Mouse (Mus musculus): ENCODE measurements around the gene Ggta1. TPM values are rescaled to one million over a fixed set of nuclear protein-coding genes. Genes with fewer than 3 reads are reported as not detected.

The Ggta1 gene
- polyA plus RNA-seq (2012; rRNA removed) = 4.6 and 6.1 TPM in 2 replicates

DNA sequence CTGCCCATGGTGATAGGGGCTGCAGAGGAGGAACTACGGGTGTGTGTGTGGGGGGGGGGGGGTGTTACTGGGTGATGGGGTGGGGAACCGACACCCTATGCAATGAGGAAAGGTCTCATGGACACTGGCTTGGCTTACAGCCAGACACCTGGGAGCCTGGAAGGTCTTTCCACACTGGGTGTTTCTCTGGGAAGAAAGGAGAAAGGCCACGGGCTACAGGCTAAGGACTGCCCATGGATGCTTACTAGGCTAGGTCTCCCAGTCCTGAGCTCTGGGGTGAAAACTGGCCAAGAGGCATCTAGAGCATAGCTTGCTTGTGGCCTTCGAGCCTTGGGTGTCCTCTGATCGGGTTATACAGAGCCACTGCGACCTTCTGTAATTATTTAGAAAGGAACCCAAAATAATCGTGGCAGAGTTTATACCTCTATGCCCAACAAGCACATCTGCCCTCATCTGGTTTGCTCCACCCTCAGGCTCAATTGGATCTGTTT lies at the start of gene Ggta1:
Gene Ggta1, minus strand, starts transcription at position 441 of the 491 bp plus-strand sequence.
- no peaks in the 10 kb centered on the region for H3K4me1 ChIP-seq (ENCODE audit: control insufficient read depth, insufficient read depth, low read length)
- WGBS = 35% methylated on average over 7 of the region's 7 CpGs
- no peaks in the 10 kb centered on the region for H3K27me3 ChIP-seq (replicated peaks; ENCODE audit: control insufficient read depth, insufficient read depth, low read length)
- no peak for DNase-seq
- H3K36me3 ChIP-seq (ENCODE audit: control insufficient read depth, insufficient read depth, low read length) = no peaks in the 10 kb centered on the region
- no peak for TF ChIP-seq POLR2A (IDR thresholded peaks at IDR 0.05; ENCODE audit: low read depth, low read length)
- TF ChIP-seq CTCF (conservative IDR thresholded peaks at IDR 0.05; ENCODE audit: insufficient read depth, insufficient read length, low read depth, low read length) = no peak
- H3K27ac ChIP-seq (ENCODE audit: insufficient read depth, low read depth, low read length) = no peak within 1 kb of the TSS
- peak within 1 kb of the TSS; percentile 46 for H3K4me3 ChIP-seq (ENCODE audit: insufficient read depth, low read depth, low read length)

DNA sequence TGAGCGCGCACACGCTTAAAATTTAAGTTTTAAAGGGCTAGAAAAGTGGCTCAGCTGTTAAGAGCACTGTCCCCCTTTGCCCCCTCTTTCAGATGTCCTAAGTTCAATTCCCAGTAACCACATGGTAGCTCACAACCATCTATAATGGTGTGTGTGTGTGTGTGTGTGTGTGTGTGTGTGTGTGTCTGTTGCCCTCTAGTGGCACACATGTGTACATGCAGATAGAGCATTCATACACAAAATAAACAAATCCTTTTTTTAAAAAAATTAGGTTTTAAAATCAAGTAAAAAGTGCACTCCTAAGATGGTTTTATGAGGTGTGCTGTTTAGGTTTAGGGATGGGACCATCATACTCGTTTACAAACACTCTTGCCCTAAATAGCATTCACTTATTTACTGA lies 49.2 kb upstream of the Ggta1 start:
- DNase-seq = no peak
- Histone ChIP-seq H3K4me1 (ENCODE audit: control insufficient read depth, insufficient read depth, low read length) (peaks cover 5% of the 10 kb centered on the region), H3K36me3 (ENCODE audit: control insufficient read depth, insufficient read depth, low read length) (no peaks in the 10 kb centered on the region), H3K27me3 (replicated peaks; ENCODE audit: control insufficient read depth, insufficient read depth, low read length) (no peaks in the 10 kb centered on the region), H3K27ac (ENCODE audit: insufficient read depth, low read depth, low read length) (no peak overlapping the region), H3K4me3 (ENCODE audit: insufficient read depth, low read depth, low read length) (no peak overlapping the region)
- WGBS = 94% methylated on average over 4 of the region's 4 CpGs
- no peak for TF ChIP-seq CTCF (conservative IDR thresholded peaks at IDR 0.05; ENCODE audit: insufficient read depth, insufficient read length, low read depth, low read length)
- TF ChIP-seq POLR2A (IDR thresholded peaks at IDR 0.05; ENCODE audit: low read depth, low read length) = no peak

DNA sequence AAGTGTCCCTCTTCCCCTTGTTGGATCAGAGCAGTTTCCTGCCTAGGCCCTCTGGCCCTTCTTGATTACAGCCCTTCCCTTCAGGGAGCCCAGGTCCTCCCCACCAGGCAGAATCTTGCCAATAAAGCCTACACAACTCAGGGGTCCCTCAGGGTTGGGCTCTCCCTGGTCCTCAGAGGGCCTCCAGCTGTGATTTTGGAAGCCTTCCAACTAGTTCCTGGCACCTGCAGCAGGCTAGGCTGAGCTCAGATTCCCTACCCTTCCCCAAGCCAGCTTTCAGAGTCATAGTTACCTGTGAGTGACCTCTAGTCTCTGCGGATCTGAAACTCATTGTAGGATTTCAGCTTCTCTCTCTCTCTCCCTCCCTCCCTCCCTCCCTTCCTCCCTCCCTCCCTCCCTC lies 47.9 kb upstream of the Ggta1 start:
- DNase-seq = peak; percentile 15
- TF ChIP-seq CTCF (conservative IDR thresholded peaks at IDR 0.05; ENCODE audit: insufficient read depth, insufficient read length, low read depth, low read length) (no peak), POLR2A (IDR thresholded peaks at IDR 0.05; ENCODE audit: low read depth, low read length) (no peak)
- H3K36me3 ChIP-seq (ENCODE audit: control insufficient read depth, insufficient read depth, low read length) = no peaks in the 10 kb centered on the region
- 33% methylated on average over 1 of the region's 1 CpGs for WGBS
- H3K27ac ChIP-seq (ENCODE audit: insufficient read depth, low read depth, low read length) = no peak overlapping the region
- H3K27me3 ChIP-seq (replicated peaks; ENCODE audit: control insufficient read depth, insufficient read depth, low read length) = no peaks in the 10 kb centered on the region
- H3K4me1 ChIP-seq (ENCODE audit: control insufficient read depth, insufficient read depth, low read length) = peaks cover 5% of the 10 kb centered on the region
- H3K4me3 ChIP-seq (ENCODE audit: insufficient read depth, low read depth, low read length) = no peak overlapping the region

DNA sequence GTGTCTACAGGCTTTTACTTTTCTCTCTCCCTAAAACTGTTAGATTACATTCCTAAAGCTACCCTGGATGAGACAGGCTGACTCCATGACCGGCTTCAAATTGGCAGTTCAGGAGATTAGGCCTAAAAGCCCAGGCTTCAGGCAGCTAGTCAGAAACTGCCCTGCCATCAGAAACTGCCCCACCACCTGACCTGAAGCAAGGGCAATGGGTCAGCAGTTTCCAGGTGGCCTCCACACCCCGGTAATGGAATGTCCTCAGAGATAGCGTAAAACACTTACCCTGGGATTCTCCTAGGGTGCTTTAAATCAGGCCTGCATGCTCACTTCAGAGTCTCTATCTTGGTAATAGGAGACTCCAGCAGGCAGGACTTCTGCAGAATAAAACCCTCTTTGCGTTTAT lies 46.9 kb upstream of the Ggta1 start:
- Histone ChIP-seq H3K27me3 (replicated peaks; ENCODE audit: control insufficient read depth, insufficient read depth, low read length) (no peaks in the 10 kb centered on the region), H3K27ac (ENCODE audit: insufficient read depth, low read depth, low read length) (no peak overlapping the region), H3K4me1 (ENCODE audit: control insufficient read depth, insufficient read depth, low read length) (peaks cover 5% of the 10 kb centered on the region), H3K36me3 (ENCODE audit: control insufficient read depth, insufficient read depth, low read length) (no peaks in the 10 kb centered on the region), H3K4me3 (ENCODE audit: insufficient read depth, low read depth, low read length) (no peak overlapping the region)
- DNase-seq = peak; percentile 21
- TF ChIP-seq POLR2A (IDR thresholded peaks at IDR 0.05; ENCODE audit: low read depth, low read length) (no peak), CTCF (conservative IDR thresholded peaks at IDR 0.05; ENCODE audit: insufficient read depth, insufficient read length, low read depth, low read length) (no peak)
- WGBS = 61% methylated on average over 4 of the region's 4 CpGs

DNA sequence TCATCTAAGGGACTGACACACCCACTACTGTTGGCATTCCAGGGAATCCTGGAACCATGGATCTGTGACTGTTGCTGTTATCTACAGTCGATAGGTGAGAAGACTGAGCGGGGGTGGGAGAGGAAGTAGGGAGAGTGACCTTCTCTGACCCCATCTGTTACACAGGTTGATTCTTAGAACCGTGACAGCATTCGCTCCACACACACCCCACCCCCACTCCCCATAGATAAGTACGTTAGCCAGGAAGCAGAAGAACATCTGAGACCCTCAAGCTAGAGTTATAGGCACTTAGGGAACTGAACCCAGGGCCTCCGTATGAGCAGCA lies 46.3 kb upstream of the Ggta1 start:
- DNase-seq = no peak
- H3K4me1 ChIP-seq (ENCODE audit: control insufficient read depth, insufficient read depth, low read length) = peaks cover 5% of the 10 kb centered on the region
- no peaks in the 10 kb centered on the region for H3K36me3 ChIP-seq (ENCODE audit: control insufficient read depth, insufficient read depth, low read length)
- no peak overlapping the region for H3K27ac ChIP-seq (ENCODE audit: insufficient read depth, low read depth, low read length)
- WGBS = 49% methylated on average over 6 of the region's 6 CpGs
- TF ChIP-seq CTCF (conservative IDR thresholded peaks at IDR 0.05; ENCODE audit: insufficient read depth, insufficient read length, low read depth, low read length) (no peak), POLR2A (IDR thresholded peaks at IDR 0.05; ENCODE audit: low read depth, low read length) (no peak)
- H3K27me3 ChIP-seq (replicated peaks; ENCODE audit: control insufficient read depth, insufficient read depth, low read length) = no peaks in the 10 kb centered on the region
- H3K4me3 ChIP-seq (ENCODE audit: insufficient read depth, low read depth, low read length) = no peak overlapping the region

DNA sequence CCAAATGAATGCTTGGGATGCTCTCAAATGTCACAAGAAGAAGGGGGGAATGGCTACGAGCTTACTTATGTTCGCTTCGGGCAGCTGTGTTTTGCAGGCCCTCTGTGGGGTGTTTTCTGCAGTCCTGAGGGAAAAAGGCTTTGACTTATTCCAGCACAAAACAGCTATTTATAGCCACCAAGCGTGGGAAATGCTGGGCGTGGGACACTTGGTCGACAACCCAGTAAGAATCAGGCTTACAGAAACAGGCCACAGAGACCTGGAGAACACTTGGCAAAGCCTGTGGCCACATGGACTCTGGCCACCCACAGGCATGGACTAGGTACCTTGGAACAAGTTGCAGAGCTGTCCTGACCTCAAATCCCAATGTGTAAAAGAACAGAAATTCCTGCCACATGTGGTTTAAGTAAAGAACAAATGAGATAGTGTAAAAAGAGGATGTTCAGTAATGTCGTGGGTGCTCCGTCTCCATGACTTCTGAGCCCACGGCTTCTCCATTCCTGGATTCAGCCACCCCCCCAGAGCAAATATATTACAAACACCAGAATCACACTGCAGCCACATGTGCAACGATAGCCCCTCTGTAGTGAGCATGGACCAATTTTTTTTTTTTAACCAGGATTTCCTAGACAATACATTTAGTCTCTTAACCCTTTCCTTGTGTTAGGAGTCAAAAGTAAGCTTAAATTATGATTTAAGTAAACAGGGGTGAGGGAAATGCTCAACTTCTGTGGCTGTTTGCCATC lies 45.7 kb upstream of the Ggta1 start:
- TF ChIP-seq POLR2A (IDR thresholded peaks at IDR 0.05; ENCODE audit: low read depth, low read length) (no peak), CTCF (conservative IDR thresholded peaks at IDR 0.05; ENCODE audit: insufficient read depth, insufficient read length, low read depth, low read length) (no peak)
- no peaks in the 10 kb centered on the region for H3K27me3 ChIP-seq (replicated peaks; ENCODE audit: control insufficient read depth, insufficient read depth, low read length)
- no peaks in the 10 kb centered on the region for H3K36me3 ChIP-seq (ENCODE audit: control insufficient read depth, insufficient read depth, low read length)
- no peak overlapping the region for H3K4me3 ChIP-seq (ENCODE audit: insufficient read depth, low read depth, low read length)
- peak; percentile 79 for DNase-seq
- H3K4me1 ChIP-seq (ENCODE audit: control insufficient read depth, insufficient read depth, low read length) = peaks cover 5% of the 10 kb centered on the region
- 32% methylated on average over 10 of the region's 10 CpGs for WGBS
- no peak overlapping the region for H3K27ac ChIP-seq (ENCODE audit: insufficient read depth, low read depth, low read length)

DNA sequence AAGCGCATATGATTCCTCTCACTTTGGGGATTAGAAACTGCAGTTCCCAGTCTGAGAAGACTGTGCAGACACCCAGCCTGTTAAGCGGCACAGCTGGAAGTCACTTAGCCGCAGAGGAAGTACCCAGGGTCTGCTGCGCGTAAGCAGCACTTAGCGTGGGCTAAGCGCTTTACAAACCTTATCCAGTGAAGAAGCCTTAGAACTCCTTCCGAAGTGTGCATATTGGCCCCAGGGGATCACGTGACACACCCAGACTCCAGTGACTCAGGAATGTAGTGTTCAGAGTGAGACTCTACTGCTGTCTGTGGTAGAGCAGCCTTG lies 44.1 kb upstream of the Ggta1 start:
- Histone ChIP-seq H3K27me3 (replicated peaks; ENCODE audit: control insufficient read depth, insufficient read depth, low read length) (no peaks in the 10 kb centered on the region), H3K4me1 (ENCODE audit: control insufficient read depth, insufficient read depth, low read length) (peaks cover 5% of the 10 kb centered on the region), H3K27ac (ENCODE audit: insufficient read depth, low read depth, low read length) (no peak overlapping the region), H3K36me3 (ENCODE audit: control insufficient read depth, insufficient read depth, low read length) (no peaks in the 10 kb centered on the region), H3K4me3 (ENCODE audit: insufficient read depth, low read depth, low read length) (no peak overlapping the region)
- 78% methylated on average over 9 of the region's 9 CpGs for WGBS
- TF ChIP-seq POLR2A (IDR thresholded peaks at IDR 0.05; ENCODE audit: low read depth, low read length) (no peak), CTCF (conservative IDR thresholded peaks at IDR 0.05; ENCODE audit: insufficient read depth, insufficient read length, low read depth, low read length) (no peak)
- no peak for DNase-seq
